Mouse (Mus musculus): ENCODE measurements at regions not wholly inside any gene's neighbourhood (a gene's known extent, or its start where the extent isn't known, plus 50 kb on each side); places are given as distances from the start of the nearest gene placed in this dataset.

GRCm38 (mm10) chr16:66579551-66579950, 764.5 kb downstream of the Vgll3 start:
- Histone ChIP-seq H3K27me3 (ENCODE audit: control insufficient read depth, insufficient read depth, low read depth, low read length) (no peaks in the 10 kb centered on the region), H3K9me3 (replicated peaks; ENCODE audit: control insufficient read depth, low read length, poor library complexity, severe bottlenecking) (no peaks in the 10 kb centered on the region), H3K4me3 (ENCODE audit: low read depth, low read length) (no peak overlapping the region), H3K36me3 (ENCODE audit: control insufficient read depth, insufficient read depth, low read length) (no peaks in the 10 kb centered on the region), H3K4me2 (ENCODE audit: low read length) (no peak overlapping the region), H3K27ac (ENCODE audit: low read length) (no peak overlapping the region), H3K4me1 (ENCODE audit: control insufficient read depth, insufficient read depth, low read length) (no peaks in the 10 kb centered on the region; the same call in 1 of the 2 replicates), H3K9ac (ENCODE audit: low read depth, low read length) (no peak overlapping the region)
- peak; percentile 14; the same call in 1 of the 2 replicates for ATAC-seq
- WGBS, result 36% methylated on average over 1 of the region's 1 CpGs

GRCm38 (mm10) chr16:66585698-66586284, 770.7 kb downstream of the Vgll3 start:
- Histone ChIP-seq H3K36me3 (ENCODE audit: control insufficient read depth, insufficient read depth, low read length) (no peaks in the 10 kb centered on the region), H3K4me2 (ENCODE audit: low read length) (peak overlapping the region; percentile 56), H3K27me3 (ENCODE audit: control insufficient read depth, insufficient read depth, low read depth, low read length) (no peaks in the 10 kb centered on the region), H3K9ac (ENCODE audit: low read depth, low read length) (peak overlapping the region; percentile 35; the same call in 1 of the 2 replicates), H3K4me3 (ENCODE audit: low read depth, low read length) (peak overlapping the region; percentile 29), H3K9me3 (replicated peaks; ENCODE audit: control insufficient read depth, low read length, poor library complexity, severe bottlenecking) (no peaks in the 10 kb centered on the region), H3K27ac (ENCODE audit: low read length) (no peak overlapping the region), H3K4me1 (ENCODE audit: control insufficient read depth, insufficient read depth, low read length) (0 out of 2 replicates have a peak, but pooled peaks cover 3% of the 10 kb centered on the region)
- ATAC-seq, result peak; percentile 62; the same call in 1 of the 2 replicates
- 4% methylated on average over 12 of the region's 12 CpGs for WGBS

GRCm38 (mm10) chr16:66602211-66602610, 787.2 kb downstream of the Vgll3 start:
- H3K4me1 ChIP-seq (ENCODE audit: control insufficient read depth, insufficient read depth, low read length), result no peaks in the 10 kb centered on the region

GRCm38 (mm10) chr16:66602686-66603085, 787.6 kb downstream of the Vgll3 start:
- no peaks in the 10 kb centered on the region for H3K36me3 ChIP-seq (ENCODE audit: control insufficient read depth, insufficient read depth, low read length)
- 49% methylated on average over 3 of the region's 3 CpGs for WGBS

More at GRCm38 (mm10) chr16:66602211-66602610, 787.2 kb downstream of the Vgll3 start:
- no peak overlapping the region for H3K4me3 ChIP-seq (ENCODE audit: low read depth, low read length)
- H3K27me3 ChIP-seq (ENCODE audit: control insufficient read depth, insufficient read depth, low read depth, low read length), result no peaks in the 10 kb centered on the region
- no peaks in the 10 kb centered on the region for H3K9me3 ChIP-seq (replicated peaks; ENCODE audit: control insufficient read depth, low read length, poor library complexity, severe bottlenecking)
- no peak for ATAC-seq
- no peaks in the 10 kb centered on the region for H3K36me3 ChIP-seq (ENCODE audit: control insufficient read depth, insufficient read depth, low read length)
- no peak overlapping the region for H3K27ac ChIP-seq (ENCODE audit: low read length)
- WGBS, result 60% methylated on average over 2 of the region's 2 CpGs
- no peak overlapping the region for H3K4me2 ChIP-seq (ENCODE audit: low read length)
- no peak overlapping the region for H3K9ac ChIP-seq (ENCODE audit: low read depth, low read length)

GRCm38 (mm10) chr16:66603825-66604224, 788.8 kb downstream of the Vgll3 start:
- Histone ChIP-seq H3K4me2 (ENCODE audit: low read length) (no peak overlapping the region), H3K27ac (ENCODE audit: low read length) (no peak overlapping the region), H3K4me1 (ENCODE audit: control insufficient read depth, insufficient read depth, low read length) (no peaks in the 10 kb centered on the region), H3K9ac (ENCODE audit: low read depth, low read length) (no peak overlapping the region), H3K4me3 (ENCODE audit: low read depth, low read length) (no peak overlapping the region), H3K27me3 (ENCODE audit: control insufficient read depth, insufficient read depth, low read depth, low read length) (no peaks in the 10 kb centered on the region), H3K36me3 (ENCODE audit: control insufficient read depth, insufficient read depth, low read length) (no peaks in the 10 kb centered on the region), H3K9me3 (replicated peaks; ENCODE audit: control insufficient read depth, low read length, poor library complexity, severe bottlenecking) (no peaks in the 10 kb centered on the region)
- no peak for ATAC-seq
- WGBS, result 40% methylated on average over 6 of the region's 6 CpGs

More at GRCm38 (mm10) chr16:66602686-66603085, 787.6 kb downstream of the Vgll3 start:
- H3K9me3 ChIP-seq (replicated peaks; ENCODE audit: control insufficient read depth, low read length, poor library complexity, severe bottlenecking), result no peaks in the 10 kb centered on the region
- H3K27me3 ChIP-seq (ENCODE audit: control insufficient read depth, insufficient read depth, low read depth, low read length), result no peaks in the 10 kb centered on the region
- no peak overlapping the region for H3K9ac ChIP-seq (ENCODE audit: low read depth, low read length)
- no peak for ATAC-seq
- H3K4me2 ChIP-seq (ENCODE audit: low read length), result no peak overlapping the region
- H3K27ac ChIP-seq (ENCODE audit: low read length), result no peak overlapping the region
- H3K4me1 ChIP-seq (ENCODE audit: control insufficient read depth, insufficient read depth, low read length), result no peaks in the 10 kb centered on the region
- H3K4me3 ChIP-seq (ENCODE audit: low read depth, low read length), result no peak overlapping the region
